Mouse (Mus musculus) mature B cell (primary cell): ENCODE results near the gene Arvcf.

Experiments used
- in situ Hi-C: fragments of 300-500 bp; cut with MboI; formaldehyde crosslinking; loops from 2 replicates; pipeline ENCODE4 v1.14.3; 2019

Arvcf gene

DNA sequence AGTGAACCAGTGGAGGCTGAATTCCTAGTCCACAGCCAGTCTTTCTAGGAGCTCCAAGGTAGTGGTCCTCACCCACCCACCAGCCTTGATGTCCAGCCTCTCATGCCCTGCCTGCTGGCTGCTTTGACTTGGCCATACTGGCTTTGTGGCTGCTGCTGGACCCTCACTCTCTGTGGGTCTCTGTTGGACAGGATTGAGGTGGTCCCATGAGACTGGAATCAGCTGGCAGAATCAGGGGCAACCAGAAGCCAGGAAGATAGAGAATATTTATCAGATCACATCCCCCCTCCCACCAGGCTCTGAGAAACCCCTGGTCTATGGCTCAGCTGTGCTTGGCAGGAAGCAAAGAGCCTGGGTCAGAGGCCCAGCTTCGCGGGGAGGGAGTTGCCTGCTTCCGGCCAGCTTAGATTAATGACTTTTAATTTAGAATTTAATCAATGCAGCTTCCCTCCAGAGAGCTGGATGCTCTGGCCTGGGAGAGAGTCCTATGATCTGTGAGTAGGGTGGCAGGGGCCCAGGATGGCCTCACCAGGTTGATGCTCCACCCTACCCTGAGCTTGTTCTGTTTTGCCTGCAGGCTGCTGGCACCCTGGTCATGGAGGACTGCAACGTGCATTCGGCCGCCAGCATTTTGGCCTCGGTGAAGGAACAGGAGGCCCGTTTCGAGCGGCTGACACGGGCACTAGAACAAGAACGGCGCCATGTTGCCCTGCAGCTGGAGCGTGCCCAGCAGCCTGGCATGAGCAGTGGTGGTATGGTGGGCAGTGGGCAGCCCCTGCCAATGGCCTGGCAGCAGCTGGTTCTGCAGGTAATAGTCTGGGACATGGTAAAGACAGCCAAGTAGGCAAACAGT is 40.8 kb downstream of the Arvcf start:
- in situ Hi-C loops, result no loop called here

DNA sequence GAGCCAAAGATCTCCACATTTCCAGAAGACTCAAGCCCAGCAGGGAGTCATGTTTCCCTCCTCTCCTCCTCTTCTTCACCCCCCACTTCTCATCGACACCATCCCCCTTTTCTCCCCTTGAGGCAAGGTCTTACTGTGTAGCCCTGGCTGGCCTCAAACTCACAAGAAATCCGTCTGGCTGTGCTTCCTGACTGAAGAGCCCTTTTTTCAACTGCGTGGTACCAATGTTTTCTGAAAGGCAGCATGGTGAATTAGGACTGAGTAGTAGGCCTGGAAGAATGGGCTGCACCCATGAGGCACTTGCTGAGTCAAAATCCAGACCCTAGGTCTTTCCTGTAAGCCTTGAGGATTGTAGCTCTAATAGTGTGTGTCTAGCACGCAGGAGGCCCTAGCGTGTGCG is 42.4 kb downstream of the Arvcf start:
- in situ Hi-C loops, result no loop called here

DNA sequence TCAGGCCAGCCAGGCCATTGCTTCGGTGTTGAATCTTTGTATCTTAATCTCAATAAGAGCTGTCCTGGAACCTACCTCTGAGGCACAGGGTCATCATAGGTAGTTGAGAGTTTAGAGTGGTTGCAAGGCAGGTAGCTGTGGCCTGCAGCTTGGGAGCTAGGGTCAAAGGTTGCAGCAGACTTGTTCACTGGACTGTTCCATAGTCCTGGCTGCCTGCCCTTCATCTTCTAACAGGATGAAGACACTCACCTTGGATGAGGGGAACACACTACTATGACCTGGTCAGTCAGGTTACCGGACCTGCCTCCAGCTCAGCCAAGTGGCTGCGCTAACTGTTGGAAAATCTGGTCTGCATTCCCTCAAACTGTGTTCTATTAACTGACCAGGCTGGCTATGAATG is 43.1 kb downstream of the Arvcf start:
- in situ Hi-C loops, result no loop called here

DNA sequence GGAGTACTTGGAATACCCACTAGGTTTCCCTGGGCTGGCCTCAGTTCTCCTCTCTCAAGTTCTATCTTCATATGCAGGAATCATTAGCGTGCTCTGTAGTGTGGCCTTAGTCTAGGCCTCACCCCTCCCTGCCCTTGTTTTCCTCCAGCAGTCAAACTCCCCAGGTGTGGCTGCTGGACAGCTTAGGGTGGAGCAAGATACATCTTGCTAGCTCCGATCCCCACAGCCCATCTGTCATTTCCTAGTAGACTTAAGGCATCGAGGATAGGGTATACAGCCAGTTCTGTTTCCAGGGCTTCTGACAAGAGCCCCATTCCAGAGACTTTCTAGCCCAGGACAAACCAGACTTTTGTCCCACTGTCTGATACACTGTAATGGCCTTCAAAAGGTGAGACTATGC is 43.7 kb downstream of the Arvcf start:
- in situ Hi-C loops, result no loop called here

DNA sequence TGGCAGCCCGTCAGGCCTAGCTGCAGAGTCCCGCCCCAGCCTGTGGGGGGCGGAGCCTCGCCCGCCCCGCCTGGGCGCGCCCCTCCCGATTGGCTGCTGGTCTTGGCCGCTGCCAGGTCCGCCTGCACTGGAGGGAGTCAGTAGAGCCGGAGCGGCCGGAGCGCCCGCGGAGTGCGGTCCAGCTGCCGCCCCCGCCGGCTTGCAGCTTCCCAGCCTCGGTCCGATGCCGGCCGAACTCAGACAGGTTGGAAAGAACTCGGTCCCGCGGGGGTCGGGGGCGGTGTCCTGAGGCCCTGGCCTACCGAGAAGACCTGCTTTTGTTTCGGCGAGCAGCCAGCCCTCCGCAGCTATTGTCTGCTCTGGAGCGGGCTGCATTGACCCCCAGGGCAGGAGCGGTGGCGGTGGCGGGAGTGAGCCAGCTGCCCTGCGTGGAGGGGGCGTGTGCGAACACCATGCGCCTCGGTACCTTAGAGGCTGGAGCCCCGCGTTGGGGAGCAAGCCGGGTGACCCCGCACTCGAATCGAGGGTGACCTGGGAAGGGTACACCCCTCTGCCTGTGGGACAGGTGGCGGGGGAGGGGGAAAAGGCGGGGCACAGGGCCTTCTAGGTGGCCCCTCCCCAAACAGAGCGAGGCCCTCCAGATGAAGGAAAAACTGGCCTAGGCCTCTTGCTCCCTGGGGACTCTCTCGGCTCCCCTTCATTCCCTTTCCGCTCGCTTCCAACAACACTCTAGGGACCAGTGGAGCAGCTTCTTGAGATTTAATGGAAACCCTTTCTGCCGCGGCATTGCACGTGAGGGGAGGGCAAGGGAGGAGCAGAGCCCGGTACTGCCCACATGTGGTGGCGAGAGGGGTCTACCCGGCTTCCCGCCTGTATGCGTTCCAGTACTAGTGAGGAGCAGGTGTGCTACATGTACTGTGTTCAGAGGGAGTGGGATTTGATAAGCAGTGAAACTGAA is 44.8 kb downstream of the Arvcf start:
- in situ Hi-C loops, result no loop called here

DNA sequence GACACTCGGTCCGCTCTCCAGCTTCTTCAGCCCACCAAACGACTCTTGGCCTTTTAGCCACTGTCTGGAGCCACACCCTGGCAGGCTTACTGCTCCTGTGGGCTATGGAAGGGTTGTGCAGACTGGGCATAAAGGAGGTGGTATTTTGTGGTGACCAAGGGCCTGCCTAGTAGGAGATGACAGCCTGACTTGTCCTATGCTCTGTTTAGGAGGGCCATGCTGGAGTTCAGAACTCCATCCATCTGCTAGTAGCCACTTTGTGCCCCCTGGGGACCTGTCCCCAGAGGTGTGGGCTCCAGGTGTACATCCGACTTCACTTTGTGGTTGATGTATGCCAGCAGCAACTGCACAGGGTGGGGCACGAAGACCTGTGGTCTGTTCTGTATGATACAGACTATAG is 45.6 kb downstream of the Arvcf start:
- in situ Hi-C loops, result no loop called here

DNA sequence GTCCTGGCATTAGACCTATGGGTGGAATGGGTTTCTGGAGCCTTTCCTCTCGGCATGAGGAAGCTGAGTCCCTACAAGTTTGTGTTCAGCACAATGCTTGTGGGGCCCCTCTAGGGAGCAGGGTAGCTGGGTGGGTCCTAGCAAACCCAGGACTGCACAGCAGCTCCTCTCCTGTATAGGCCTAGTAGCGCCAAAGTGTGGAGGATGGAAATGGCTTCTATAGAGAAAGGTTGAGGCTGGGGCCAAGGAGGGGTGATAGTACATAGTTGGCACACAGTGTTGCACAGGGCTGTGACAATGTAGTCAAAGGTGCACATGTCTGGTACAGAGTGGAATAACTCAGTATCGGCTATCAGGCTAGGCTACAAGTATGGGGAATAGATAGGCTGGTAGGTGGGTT is 46.1 kb downstream of the Arvcf start:
- in situ Hi-C loops, result no loop called here

DNA sequence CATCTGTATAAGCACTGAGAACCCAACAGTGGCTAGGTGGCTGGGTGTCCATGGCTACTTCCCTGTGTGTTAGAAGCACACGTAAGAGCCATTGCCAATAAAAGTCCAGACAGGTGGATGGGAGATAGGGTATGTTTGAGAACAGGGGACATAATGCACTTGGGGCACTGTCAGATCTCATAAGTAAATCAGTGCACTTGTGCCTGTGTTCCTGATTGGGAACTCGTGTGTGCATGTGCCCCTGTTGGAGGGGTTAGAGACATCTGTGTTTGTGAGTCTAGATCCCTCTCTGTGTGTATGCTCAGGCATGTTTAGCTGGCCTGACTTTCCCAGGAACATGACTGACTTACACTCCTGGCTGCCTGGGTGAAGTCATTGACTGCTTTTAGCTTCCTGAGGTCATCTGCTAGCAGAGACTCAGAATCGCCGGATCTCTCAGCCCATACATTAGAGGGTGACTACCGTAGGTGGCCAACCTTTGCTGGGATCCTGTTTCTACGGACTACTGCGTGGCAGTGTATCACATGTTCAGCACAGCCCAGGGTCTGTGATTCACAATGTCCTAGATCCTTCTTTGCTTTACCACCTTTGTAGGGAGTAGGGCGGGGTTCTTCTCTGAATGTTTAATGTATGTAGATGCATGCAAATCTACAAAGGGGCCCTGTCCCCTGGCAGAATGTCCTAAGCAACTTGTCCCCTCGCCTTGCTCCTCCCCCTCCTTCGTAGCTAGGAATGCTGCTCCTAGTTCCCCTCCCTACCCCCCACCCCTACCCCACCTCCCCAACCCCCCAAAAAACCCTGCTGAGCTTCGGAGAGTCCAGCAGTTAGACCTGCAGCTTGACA is 47.0 kb downstream of the Arvcf start:
- in situ Hi-C loops, result no loop called here

DNA sequence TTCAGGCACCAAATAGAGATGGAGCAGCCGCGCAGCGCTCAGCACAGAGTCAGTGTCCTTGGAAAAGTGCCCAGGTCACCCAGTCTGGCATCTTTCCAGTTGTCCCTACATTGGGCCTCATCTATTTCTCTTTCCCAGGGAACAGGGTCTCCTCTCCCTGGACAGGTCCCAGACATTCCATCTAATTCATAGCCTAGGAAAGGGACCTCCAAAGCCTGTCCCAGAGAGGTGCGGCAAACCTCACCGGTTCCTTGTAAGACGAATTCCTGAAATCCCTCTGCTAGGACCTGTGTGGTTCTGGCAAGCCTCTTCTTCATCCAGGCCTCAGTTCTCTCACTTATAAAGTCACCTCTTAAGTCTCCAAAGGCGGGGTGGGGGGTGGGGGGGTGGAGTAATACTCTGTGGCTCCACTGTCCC is 47.6 kb downstream of the Arvcf start:
- in situ Hi-C loops, result no loop called here

DNA sequence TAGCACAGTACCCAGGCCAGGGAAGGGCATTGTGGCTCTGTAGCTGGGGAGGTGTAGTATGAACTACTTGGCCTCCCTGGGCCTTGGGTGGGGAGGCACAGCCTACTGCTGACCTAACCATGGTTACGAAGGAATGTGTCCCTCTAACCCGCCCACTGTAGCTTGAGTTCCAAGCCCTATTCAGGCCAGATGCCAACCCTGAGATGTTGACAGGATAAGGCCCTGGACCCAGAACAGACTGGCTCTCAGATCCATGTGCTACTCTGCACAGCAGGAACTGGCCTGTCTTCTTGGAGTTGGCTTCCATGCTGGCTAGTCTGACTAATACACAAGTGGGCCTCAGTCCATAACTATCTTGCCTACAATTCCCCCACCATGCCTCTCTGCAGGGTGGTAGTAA is 48.2 kb downstream of the Arvcf start:
- in situ Hi-C loops, result no loop called here

DNA sequence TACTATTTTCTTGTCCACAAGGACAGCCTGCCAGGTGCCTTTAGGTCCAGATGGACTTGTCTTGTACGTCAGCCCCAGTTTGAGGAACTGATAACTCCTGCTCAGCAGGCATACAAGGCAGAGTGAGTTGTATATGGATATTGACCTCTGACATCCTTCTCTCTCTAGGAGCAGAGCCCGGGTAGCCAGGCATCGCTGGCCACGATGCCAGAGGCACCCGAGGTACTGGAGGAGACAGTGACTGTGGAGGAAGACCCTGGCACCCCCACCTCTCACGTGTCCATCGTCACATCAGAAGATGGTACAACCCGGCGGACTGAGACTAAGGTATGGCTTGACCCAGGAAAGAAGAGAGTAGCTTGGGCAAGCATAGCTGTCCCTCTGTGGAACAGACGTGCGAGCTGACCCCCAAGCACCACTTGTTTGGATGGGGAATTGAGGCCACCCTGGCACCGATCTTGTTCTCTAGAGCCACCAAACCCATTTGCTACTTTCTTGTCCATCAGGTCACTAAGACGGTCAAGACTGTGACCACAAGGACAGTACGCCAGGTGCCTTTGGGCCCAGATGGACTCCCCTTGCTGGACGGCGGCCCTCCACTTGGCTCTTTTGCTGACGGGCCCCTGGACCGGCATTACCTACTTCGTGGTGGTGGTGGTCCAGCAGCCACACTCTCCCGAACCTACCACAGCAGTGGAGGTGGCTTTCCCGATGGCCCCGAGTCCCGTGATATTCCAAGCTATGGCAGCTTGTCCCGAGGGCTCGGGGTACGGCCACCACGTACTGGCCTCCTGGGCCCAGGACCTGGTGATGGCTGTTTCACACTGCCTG is 49.0 kb downstream of the Arvcf start:
- in situ Hi-C loops, result no loop called here

DNA sequence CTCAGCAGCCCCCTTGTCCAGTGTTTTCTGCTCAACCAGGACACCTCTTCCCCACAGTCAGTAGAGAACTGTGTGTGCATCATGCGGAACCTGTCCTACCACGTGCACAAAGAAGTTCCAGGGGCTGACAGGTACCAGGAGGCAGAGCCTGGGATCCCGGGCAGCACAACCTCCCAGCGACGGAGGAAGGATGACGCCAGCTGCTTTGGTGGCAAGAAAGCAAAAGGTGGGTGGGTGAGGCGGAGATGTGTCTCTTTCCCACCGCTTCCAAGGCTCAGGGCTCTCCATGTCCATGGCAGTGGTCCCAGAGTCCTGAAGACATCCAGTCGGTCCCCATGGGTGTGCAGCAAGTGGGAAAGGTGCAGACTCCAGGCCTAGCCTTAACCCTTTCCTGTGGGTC is 52.0 kb downstream of the Arvcf start:
- in situ Hi-C loops, result no loop called here

DNA sequence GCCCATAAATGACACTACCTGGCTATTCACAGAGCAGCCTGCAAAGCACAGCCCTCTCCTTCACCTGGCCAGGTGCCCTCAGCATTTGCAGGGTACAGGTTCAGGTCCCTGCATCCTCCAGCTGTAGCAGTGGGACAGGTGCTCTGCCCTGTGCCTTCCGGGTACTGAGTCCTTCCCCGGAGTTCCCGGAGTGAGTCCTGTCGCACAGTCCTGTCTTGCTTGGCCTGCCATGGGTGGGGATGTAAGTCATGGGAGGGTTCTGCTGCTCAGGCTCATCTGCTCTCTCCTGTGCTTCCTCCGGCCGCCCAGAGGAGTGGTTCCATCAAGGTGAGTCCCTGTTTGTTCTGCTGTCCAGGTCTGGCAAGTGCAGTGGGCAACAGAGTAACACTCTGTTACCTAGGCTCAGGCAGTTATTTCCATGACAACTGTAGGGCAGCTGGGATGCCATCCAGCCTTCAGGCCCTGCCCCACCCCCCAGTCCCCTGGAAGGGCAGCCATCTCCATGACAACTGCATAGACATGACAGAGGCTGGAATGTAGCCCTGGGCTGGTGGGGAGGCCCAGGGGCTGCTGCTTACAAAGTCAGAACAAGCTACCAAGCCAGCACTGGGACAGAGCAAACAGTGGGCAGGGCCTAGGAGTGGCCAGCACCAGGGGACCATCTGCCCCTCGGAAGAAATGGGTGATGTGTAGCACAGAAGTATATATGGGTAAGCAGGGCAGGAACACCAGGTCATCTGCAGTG is 52.7 kb downstream of the Arvcf start:
- in situ Hi-C loops, result no loop called here

DNA sequence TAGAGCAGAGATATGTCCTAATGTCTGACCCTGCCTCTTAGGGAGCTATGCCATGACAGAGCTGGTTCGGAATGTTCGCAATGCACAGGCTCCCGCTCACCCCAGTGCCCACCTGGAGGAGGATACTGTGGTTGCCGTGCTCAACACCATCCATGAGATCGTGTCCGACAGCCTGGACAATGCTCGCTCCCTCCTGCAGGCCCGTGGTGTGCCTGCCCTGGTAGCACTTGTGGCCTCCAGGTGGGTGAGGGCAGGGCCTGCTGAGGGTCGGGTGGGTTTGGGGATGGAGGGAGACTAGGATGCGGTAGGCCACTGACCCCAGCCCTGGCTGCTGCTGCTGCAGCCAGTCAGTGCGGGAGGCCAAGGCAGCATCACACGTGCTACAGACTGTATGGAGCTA is 55.3 kb downstream of the Arvcf start:
- in situ Hi-C loops, result no loop called here

DNA sequence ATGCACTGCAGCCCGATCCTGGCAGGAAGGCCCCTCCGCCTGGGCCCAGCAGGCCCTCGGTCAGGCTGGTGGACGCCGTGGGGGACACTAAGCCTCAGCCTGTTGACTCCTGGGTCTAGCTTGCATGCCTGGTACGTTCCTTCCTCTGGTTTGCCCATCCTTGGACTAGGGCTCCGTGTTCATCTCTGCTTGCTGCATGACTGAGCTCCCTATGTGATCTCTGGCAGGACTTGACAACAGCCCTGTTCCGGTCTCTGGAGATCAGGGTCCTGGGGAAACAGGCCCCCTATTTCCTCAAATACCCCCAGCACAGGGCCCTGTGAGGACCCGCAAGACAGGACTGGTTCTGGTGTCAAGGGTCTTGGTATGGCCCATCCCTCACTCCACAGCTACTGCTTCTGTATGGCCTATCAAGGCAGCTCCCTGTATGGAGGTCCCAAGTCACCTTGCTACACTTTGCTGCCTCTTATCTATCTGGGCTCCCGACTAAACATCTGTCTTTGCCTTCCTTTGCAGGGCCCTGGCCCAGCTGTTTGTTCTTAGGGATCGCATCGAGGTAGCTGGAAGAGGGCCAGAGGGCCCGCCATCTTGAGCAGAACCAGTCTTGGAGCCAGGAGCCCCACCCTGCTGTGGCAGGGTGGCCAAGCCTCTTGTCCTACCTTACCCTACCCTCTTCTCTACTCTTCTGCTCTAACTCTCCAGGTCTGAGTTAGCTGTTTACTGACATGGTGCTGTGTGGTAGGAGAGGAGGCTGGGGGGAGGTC is 57.3 kb downstream of the Arvcf start:
- in situ Hi-C loops, result no loop called here

DNA sequence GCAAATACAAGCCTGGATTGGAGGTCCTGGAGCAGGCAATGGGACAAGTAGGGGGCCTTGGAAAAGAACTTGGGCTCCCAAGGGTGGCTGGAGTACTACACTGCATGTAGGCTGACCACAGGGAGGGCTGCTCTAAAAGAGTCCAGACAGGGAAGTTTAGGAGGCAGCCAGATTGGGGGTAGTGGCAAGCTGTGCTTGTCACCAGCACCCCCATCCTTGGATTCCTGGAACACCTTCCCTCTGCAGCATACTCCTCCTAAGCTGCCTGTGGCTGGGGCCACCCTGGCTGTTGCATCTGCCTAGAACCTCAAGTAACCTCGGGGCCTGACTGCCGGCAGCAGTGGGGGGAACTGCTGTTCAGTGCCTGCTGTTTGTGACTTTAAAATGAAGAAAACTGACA is 57.9 kb downstream of the Arvcf start:
- in situ Hi-C loops, result no loop called here

DNA sequence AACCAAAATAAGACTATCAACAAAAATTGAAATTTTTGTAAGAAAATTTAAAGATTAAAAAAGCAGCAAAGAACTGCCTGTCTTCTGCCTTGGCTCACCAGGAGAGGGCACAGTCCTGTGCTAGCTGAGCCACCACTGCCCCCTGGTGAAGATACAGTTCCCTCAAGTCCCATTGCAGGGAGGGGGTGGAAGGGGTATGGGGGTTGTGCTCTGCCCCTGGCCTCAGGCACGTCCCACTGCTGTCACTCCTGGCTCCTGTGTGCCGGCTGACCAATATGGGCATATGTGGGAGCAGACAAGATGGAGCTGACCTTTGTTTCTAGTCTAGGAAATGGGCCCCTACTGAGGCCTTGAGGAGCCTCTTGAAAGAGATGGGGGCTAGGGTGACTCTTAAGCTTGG is 58.3 kb downstream of the Arvcf start:
- in situ Hi-C loops, result no loop called here

DNA sequence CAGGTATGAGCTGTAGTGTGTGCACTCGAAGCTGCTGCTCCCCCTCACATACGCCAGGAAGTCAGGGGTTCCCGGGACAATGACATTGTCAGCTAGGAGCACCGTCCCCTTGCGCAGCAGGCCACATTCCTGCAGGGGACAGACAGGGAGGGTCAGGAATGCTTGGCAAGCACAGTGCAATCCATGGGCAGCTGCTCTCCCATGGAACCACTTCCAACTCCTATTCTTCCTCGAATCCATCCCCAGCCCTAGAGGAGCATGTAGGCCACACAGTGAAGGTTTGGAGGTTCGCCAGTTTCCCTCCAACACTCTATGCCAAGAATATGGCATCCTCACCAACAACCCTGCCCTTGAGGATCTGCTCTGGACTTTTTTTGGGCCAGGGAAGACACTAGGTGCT is 59.9 kb downstream of the Arvcf start:
- in situ Hi-C loops, result no loop called here

DNA sequence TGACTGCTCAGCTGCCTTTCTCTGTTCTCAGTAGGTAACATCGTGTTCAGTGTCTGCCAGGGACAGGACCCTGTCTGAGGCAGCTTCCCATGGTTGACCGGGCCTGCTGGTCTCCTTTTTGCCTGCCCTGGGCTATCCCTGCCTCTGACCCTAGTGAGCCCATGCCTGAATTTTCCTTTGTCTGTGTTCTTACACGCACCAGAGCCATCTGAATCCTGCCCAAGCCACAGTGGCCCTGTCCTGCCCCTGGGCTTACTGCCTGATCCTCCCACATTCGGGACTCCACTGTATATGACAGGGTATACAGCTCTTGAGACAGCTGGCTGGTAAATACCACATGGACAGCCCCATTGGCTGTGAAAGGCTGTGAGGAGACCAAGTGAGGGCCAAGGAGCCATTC is 61.8 kb downstream of the Arvcf start:
- in situ Hi-C loops, result no loop called here

DNA sequence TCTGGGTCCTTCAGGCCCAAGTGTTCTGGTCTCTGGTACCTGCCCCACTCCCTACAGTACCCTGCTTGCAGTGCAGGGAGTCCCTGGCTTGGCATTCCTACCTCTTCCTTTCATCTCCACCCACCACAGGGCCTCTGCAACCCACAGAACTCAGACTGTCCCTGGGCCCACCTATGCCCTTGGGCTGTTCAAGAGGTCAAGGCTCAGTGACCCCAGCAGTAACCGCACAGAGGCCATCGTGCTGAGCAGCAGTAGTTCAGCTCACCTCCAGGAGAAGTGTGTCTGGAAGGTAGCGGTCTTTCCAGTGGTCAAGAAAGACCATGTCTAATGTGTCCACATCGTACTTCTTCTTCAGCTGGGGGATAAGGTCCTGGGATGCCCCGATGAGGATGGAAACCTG is 62.4 kb downstream of the Arvcf start:
- in situ Hi-C loops, result no loop called here
